Mouse (Mus musculus) ES-E14 (cell line): ENCODE results near the gene Mast4. TPM values are rescaled to one million over a fixed set of nuclear protein-coding genes. Genes with fewer than 3 reads are reported as not detected.

Experiments used
- DNase-seq: peaks from one replicate; pipeline ENCODE4 v3.0.0-alpha.2; 2013; ENCODE audit warnings: low read depth, low spot score
- H3K27ac ChIP-seq: 2 replicates; pipeline ENCODE4 v1.5.1; 2012; ENCODE audit warnings: low read depth, mild to moderate bottlenecking, low read length, moderate library complexity, mixed read lengths; ENCODE audit not compliant: poor library complexity, insufficient read depth, severe bottlenecking
- H3K36me3 ChIP-seq: 2 replicates; pipeline ENCODE4 v1.6.1; 2012; ENCODE audit warnings: mild to moderate bottlenecking, low read length, moderate library complexity, mixed read lengths; ENCODE audit not compliant: control insufficient read depth, poor library complexity, insufficient read depth, severe bottlenecking
- H3K4me1 ChIP-seq, 2 experiments: fragments of 150-350 bp in 1 of 2; sonication (generic) in 1 of 2; 2 replicates each; pipeline ENCODE4 v1.6.1; 2012; ENCODE audit warnings: low read length in 2 of 2, mild to moderate bottlenecking in 1 of 2, mixed read lengths in 1 of 2; ENCODE audit not compliant: control insufficient read depth in 2 of 2, insufficient read depth in 2 of 2, poor library complexity in 1 of 2
- H3K4me3 ChIP-seq, 2 experiments: fragments of 150-350 bp in 1 of 2; sonication (generic) in 1 of 2; 2 replicates each; pipeline ENCODE4 v1.5.1; 2012; ENCODE audit warnings: low read length in 2 of 2, low read depth in 1 of 2, mild to moderate bottlenecking in 1 of 2, mixed read lengths in 1 of 2; ENCODE audit not compliant: insufficient read depth in 1 of 2, poor library complexity in 1 of 2, severe bottlenecking in 1 of 2
- H3K9ac ChIP-seq: 2 replicates; pipeline ENCODE4 v1.6.1; 2012; ENCODE audit warnings: low read depth, mild to moderate bottlenecking, low read length, mixed read lengths; ENCODE audit not compliant: poor library complexity, insufficient read depth, severe bottlenecking
- H3K9me3 ChIP-seq: fragments of 150-350 bp; sonication (generic); 2 replicates; pipeline ENCODE4 v1.6.1; 2012; ENCODE audit warnings: low read depth, mild to moderate bottlenecking, low read length; ENCODE audit not compliant: control insufficient read depth, insufficient read depth
- CHD2 ChIP-seq: IDR thresholded peaks from 2 replicates; pipeline ENCODE4 v1.6.1; 2014; ENCODE audit warnings: mild to moderate bottlenecking, low read depth, low read length, inconsistent platforms
- HCFC1 ChIP-seq: IDR thresholded peaks from 2 replicates; pipeline ENCODE4 v1.6.1; 2012; ENCODE audit warnings: low read length, inconsistent platforms, borderline replicate concordance; ENCODE audit not compliant: insufficient read depth
- MAFK ChIP-seq: IDR thresholded peaks from 2 replicates; pipeline ENCODE4 v1.6.1; 2014; ENCODE audit warnings: mild to moderate bottlenecking, low read depth, low read length, inconsistent platforms; ENCODE audit not compliant: insufficient read depth
- ZC3H11A ChIP-seq: IDR thresholded peaks from 2 replicates; pipeline ENCODE4 v1.6.1; 2012; ENCODE audit warnings: low read depth, mild to moderate bottlenecking, inconsistent platforms, low read length, borderline replicate concordance
- ZNF384 ChIP-seq: IDR thresholded peaks from 2 replicates; pipeline ENCODE4 v1.6.1; 2012; ENCODE audit warnings: low read depth, low read length, inconsistent platforms
- in situ Hi-C, 2 experiments: fragments of 600-800 bp; cut with MboI; formaldehyde crosslinking; loops; one replicate each; pipeline ENCODE4 v1.15.1; 2025; ENCODE audit warnings: low sequenced_read_pairs in 2 of 2, inconsistent platforms in 1 of 2; ENCODE audit not compliant: unreplicated experiment in 2 of 2
- total RNA-seq: library from RNA; depleted of rRNA; stranded (reverse); fragments of 300-350 nt; gene quantifications from 2 replicates; pipeline ENCODE4 v1.2.3, GENCODE M21; 2012

Gene Mast4
- total RNA-seq, 1 experiment = 8.3 TPM

GRCm38 (mm10) chr13:102903689-102904088, 430.6 kb downstream of the Mast4 start:
- H3K9ac ChIP-seq = no peak overlapping the region
- in situ Hi-C loops = no loop called here
- no peak overlapping the region for H3K4me3 ChIP-seq
- H3K36me3 ChIP-seq = no peaks in the 10 kb centered on the region
- H3K27ac ChIP-seq = no peak overlapping the region
- no peak for DNase-seq
- peaks cover 0 to 8% of the 10 kb centered on the region in 2 experiments; a peak in 1 of 4 replicates for H3K4me1 ChIP-seq
- no peaks in the 10 kb centered on the region for H3K9me3 ChIP-seq
- TF ChIP-seq HCFC1 (no peak), MAFK (no peak), ZC3H11A (no peak), CHD2 (no peak), ZNF384 (no peak)

GRCm38 (mm10) chr13:102902123-102902522, 432.2 kb downstream of the Mast4 start:
- Histone ChIP-seq H3K4me1 (peaks cover 7 to 14% of the 10 kb centered on the region in 2 experiments), H3K9ac (no peak overlapping the region), H3K27ac (no peak overlapping the region), H3K9me3 (no peaks in the 10 kb centered on the region), H3K4me3 (no peak overlapping the region), H3K36me3 (no peaks in the 10 kb centered on the region)
- DNase-seq = no peak
- TF ChIP-seq ZNF384 (no peak), ZC3H11A (no peak), CHD2 (no peak), HCFC1 (no peak), MAFK (no peak)
- in situ Hi-C loops = no loop called here

GRCm38 (mm10) chr13:102900531-102900930, 433.8 kb downstream of the Mast4 start:
- no peak overlapping the region for H3K9ac ChIP-seq
- H3K9me3 ChIP-seq = no peaks in the 10 kb centered on the region
- no peak for TF ChIP-seq MAFK
- TF ChIP-seq HCFC1 = no peak
- no peak for TF ChIP-seq ZC3H11A
- TF ChIP-seq CHD2 = no peak
- TF ChIP-seq ZNF384 = no peak
- H3K36me3 ChIP-seq = no peaks in the 10 kb centered on the region
- in situ Hi-C loops = no loop called here
- no peak for DNase-seq
- H3K4me1 ChIP-seq = peaks cover 12 to 18% of the 10 kb centered on the region in 2 experiments
- H3K4me3 ChIP-seq = no peak overlapping the region
- no peak overlapping the region for H3K27ac ChIP-seq

GRCm38 (mm10) chr13:102900083-102900420, 434.2 kb downstream of the Mast4 start:
- Histone ChIP-seq H3K4me3 (no peak overlapping the region), H3K36me3 (no peaks in the 10 kb centered on the region), H3K9ac (no peak overlapping the region), H3K4me1 (peaks cover 13 to 21% of the 10 kb centered on the region in 2 experiments), H3K27ac (no peak overlapping the region), H3K9me3 (no peaks in the 10 kb centered on the region)
- in situ Hi-C loops = no loop called here
- DNase-seq = no peak
- no peak for TF ChIP-seq HCFC1
- TF ChIP-seq CHD2 = no peak
- no peak for TF ChIP-seq ZNF384
- TF ChIP-seq MAFK = no peak
- no peak for TF ChIP-seq ZC3H11A
